Mouse (Mus musculus): Measurements from ENCODE around the gene Tgfbr3.

- TF ChIP-seq POLR2A (IDR thresholded peaks at IDR 0.05; ENCODE audit: low read depth, low read length), result no peak
- TF ChIP-seq CTCF (IDR thresholded peaks at IDR 0.05; ENCODE audit: extremely low read depth, insufficient read length, insufficient replicate concordance, low read depth, low read length), result no peak
These were observed 59.2 kb downstream of the Tgfbr3 start for GRCm38 (mm10) chr5:107230189-107230588.

Data from small intestine, adult 2 months (tissue).